Mouse (Mus musculus) heart, adult 2 months (tissue): ENCODE data around the gene Alx1.

Experiments used
- CTCF ChIP-seq: fragments of 200-600 bp; IDR thresholded peaks from 2 replicates; pipeline ENCODE4 v1.8.1; 2022; ENCODE audit warnings: antibody characterized with exemption, mild to moderate bottlenecking, moderate library complexity
- EP300 ChIP-seq: fragments of 200-500 bp; IDR thresholded peaks from 2 replicates; pipeline ENCODE4 v1.6.1; 2011; ENCODE audit warnings: low read depth, low read length, control low read depth; ENCODE audit not compliant: insufficient read depth
- POLR2A ChIP-seq: fragments of 200-500 bp; IDR thresholded peaks from 2 replicates; pipeline ENCODE4 v1.6.1; 2011; ENCODE audit warnings: mild to moderate bottlenecking, low read depth, low read length, control low read depth; ENCODE audit not compliant: insufficient read depth

DNA sequence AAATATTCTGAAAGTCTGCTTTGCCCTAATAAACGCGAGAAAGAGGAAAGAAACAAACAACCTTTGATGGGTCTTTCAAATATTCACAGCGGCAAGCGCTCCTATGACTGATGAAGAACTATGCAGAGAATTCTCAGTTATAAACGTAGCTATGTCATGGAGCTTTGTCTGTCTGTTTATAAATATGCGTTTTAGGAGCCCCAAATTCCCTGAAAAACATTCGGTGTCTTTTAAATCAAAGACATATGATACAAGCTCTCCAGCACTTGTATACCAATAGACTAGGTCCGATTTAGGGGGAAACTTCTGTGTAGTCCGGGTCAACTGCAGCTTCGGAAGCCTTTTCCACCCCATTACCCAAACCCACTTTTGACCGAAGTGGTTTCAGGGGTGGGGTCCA lies 916 bp upstream of the Alx1 start:
- TF ChIP-seq CTCF (no peak), EP300 (no peak), POLR2A (no peak)
